Mouse (Mus musculus) kidney, postnatal 0 days (tissue): ENCODE results near the gene Havcr2. TPM values are rescaled to one million over a fixed set of nuclear protein-coding genes. Genes with fewer than 3 reads are reported as not detected.
"Not testable (repeated sequence)": the region's sequence is repeated elsewhere in the genome, so short reads cannot be mapped to it uniquely, and the experiment has no call there.

Experiments used
- ATAC-seq: fragments of 200-750 bp; cut with Nextera tagmentation; replicated peaks from 2 replicates; pipeline ENCODE4 v1.8.0; 2017; ENCODE audit warnings: low read depth, moderate number of reproducible peaks, moderate TSS enrichment, moderate library complexity; ENCODE audit not compliant: low FRiP score
- DNase-seq: peaks from one replicate; pipeline ENCODE4 v3.0.0-alpha.2; 2016; ENCODE audit warnings: low spot score
- H3K27ac ChIP-seq: fragments of 300-500 bp; sonication (generic); 2 replicates; pipeline ENCODE4 v1.5.1; 2014; ENCODE audit warnings: mild to moderate bottlenecking
- H3K27me3 ChIP-seq: fragments of 300-500 bp; sonication (generic); 2 replicates; pipeline ENCODE4 v1.6.1; 2014; ENCODE audit warnings: low read length, mixed read lengths; ENCODE audit not compliant: insufficient read depth
- H3K36me3 ChIP-seq: fragments of 300-500 bp; sonication (generic); 2 replicates; pipeline ENCODE4 v1.6.1; 2014; ENCODE audit warnings: low read length, mixed read lengths; ENCODE audit not compliant: insufficient read depth
- H3K4me1 ChIP-seq: fragments of 300-500 bp; sonication (generic); replicated peaks from 2 replicates; pipeline ENCODE4 v1.6.1; 2014; ENCODE audit warnings: antibody characterized with exemption, low read length, mixed read lengths; ENCODE audit not compliant: insufficient read depth
- H3K4me2 ChIP-seq: fragments of 300-500 bp; sonication (generic); 2 replicates; pipeline ENCODE4 v1.6.1; 2014; ENCODE audit warnings: mild to moderate bottlenecking, low read length, moderate library complexity, mixed read lengths
- H3K4me3 ChIP-seq: fragments of 300-500 bp; sonication (generic); replicated peaks from 2 replicates; pipeline ENCODE4 v1.5.1; 2014; ENCODE audit warnings: low read depth, low read length
- H3K9ac ChIP-seq: fragments of 300-500 bp; sonication (generic); 2 replicates; pipeline ENCODE4 v1.6.1; 2014; ENCODE audit warnings: low read depth, low read length
- H3K9me3 ChIP-seq: fragments of 300-500 bp; sonication (generic); replicated peaks from 2 replicates; pipeline ENCODE4 v1.6.1; 2016; ENCODE audit warnings: low read length, inconsistent platforms, mixed read lengths
- CTCF ChIP-seq: IDR thresholded peaks from 2 replicates; pipeline ENCODE4 v1.5.1; 2016; ENCODE audit warnings: antibody characterized with exemption, low read depth, mild to moderate bottlenecking, moderate library complexity
- WGBS: fragments of 180-500 bp; shearing (Covaris S2); extraction: QIAGEN DNeasy Blood & Tissue Kit; methylation state at CpG from one replicate; pipeline ENCODE4 v1.1.7; 2014; 5-methylcytosine and 5-hydroxymethylcytosine counted together
- polyA plus RNA-seq: library from polyadenylated mRNA; unstranded; fragments of >200 nt; fragmentation: Nextera tagmentation; extraction: Ambion mirVana; gene quantifications from 2 replicates; pipeline ENCODE4 v1.2.1, GENCODE M21; 2015

The Havcr2 gene
- polyA plus RNA-seq, 1 experiment from 2014 or later: 0.11 TPM

GRCm38 (mm10) chr11:46474220-46474619, 19.5 kb downstream of the Havcr2 start:
- DNase-seq: no peak
- no peak overlapping the region for H3K9ac ChIP-seq
- 82% methylated on average over 4 of the region's 4 CpGs for WGBS
- ATAC-seq: no peak
- no peaks in the 10 kb centered on the region for H3K4me1 ChIP-seq
- H3K4me2 ChIP-seq: no peak overlapping the region
- H3K9me3 ChIP-seq: no peaks in the 10 kb centered on the region
- no peaks in the 10 kb centered on the region for H3K27me3 ChIP-seq
- H3K36me3 ChIP-seq: no peaks in the 10 kb centered on the region
- H3K4me3 ChIP-seq: no peak overlapping the region
- TF ChIP-seq CTCF: no peak
- no peak overlapping the region for H3K27ac ChIP-seq

- DNase-seq (no peak), ATAC-seq (no peak)
- Histone ChIP-seq H3K36me3 (no peaks in the 10 kb centered on the region), H3K9ac (no peak overlapping the region), H3K27ac (no peak overlapping the region), H3K9me3 (no peaks in the 10 kb centered on the region), H3K4me1 (no peaks in the 10 kb centered on the region), H3K27me3 (no peaks in the 10 kb centered on the region), H3K4me3 (no peak overlapping the region), H3K4me2 (no peak overlapping the region)
- 84% methylated on average over 9 of the region's 9 CpGs for WGBS
- TF ChIP-seq CTCF: no peak
These were observed 24.6 kb downstream of the Havcr2 start for GRCm38 (mm10) chr11:46479311-46479710.

GRCm38 (mm10) chr11:46480517-46480916, 25.8 kb downstream of the Havcr2 start:
- no peak for DNase-seq
- no peak overlapping the region for H3K4me2 ChIP-seq
- H3K4me3 ChIP-seq: no peak overlapping the region
- no peaks in the 10 kb centered on the region for H3K27me3 ChIP-seq
- no peak for ATAC-seq
- no peak overlapping the region for H3K27ac ChIP-seq
- 58% methylated on average over 7 of the region's 7 CpGs for WGBS
- H3K9ac ChIP-seq: no peak overlapping the region
- H3K4me1 ChIP-seq: no peaks in the 10 kb centered on the region
- H3K9me3 ChIP-seq: no peaks in the 10 kb centered on the region
- TF ChIP-seq CTCF: no peak
- no peaks in the 10 kb centered on the region for H3K36me3 ChIP-seq

GRCm38 (mm10) chr11:46488231-46488630, 33.5 kb downstream of the Havcr2 start:
- Histone ChIP-seq H3K4me1 (no peaks in the 10 kb centered on the region), H3K4me2 (no peak overlapping the region), H3K9ac (no peak overlapping the region), H3K27me3 (no peaks in the 10 kb centered on the region), H3K4me3 (no peak overlapping the region), H3K36me3 (no peaks in the 10 kb centered on the region), H3K27ac (no peak overlapping the region), H3K9me3 (no peaks in the 10 kb centered on the region)
- TF ChIP-seq CTCF: peak; percentile 39; the same call in 1 of the 2 replicates
- ATAC-seq (no peak), DNase-seq (no peak)
- WGBS: 13% methylated on average over 1 of the region's 1 CpGs

- no peak for ATAC-seq
- Histone ChIP-seq H3K9me3 (no peaks in the 10 kb centered on the region), H3K4me1 (no peaks in the 10 kb centered on the region), H3K4me2 (no peak overlapping the region), H3K36me3 (no peaks in the 10 kb centered on the region), H3K27me3 (no peaks in the 10 kb centered on the region), H3K9ac (no peak overlapping the region), H3K27ac (no peak overlapping the region), H3K4me3 (no peak overlapping the region)
- DNase-seq: no peak
- no peak for TF ChIP-seq CTCF
- 76% methylated on average over 2 of the region's 2 CpGs for WGBS
These were observed 33.9 kb downstream of the Havcr2 start for GRCm38 (mm10) chr11:46488650-46489049.

- H3K4me1 ChIP-seq: no peaks in the 10 kb centered on the region
- no peak overlapping the region for H3K9ac ChIP-seq
- DNase-seq (no peak), ATAC-seq (no peak)
- TF ChIP-seq CTCF: no peak
- WGBS: 71% methylated on average over 3 of the region's 3 CpGs
- no peaks in the 10 kb centered on the region for H3K36me3 ChIP-seq
- no peak overlapping the region for H3K27ac ChIP-seq
- no peak overlapping the region for H3K4me2 ChIP-seq
- H3K4me3 ChIP-seq: no peak overlapping the region
- no peaks in the 10 kb centered on the region for H3K27me3 ChIP-seq
- H3K9me3 ChIP-seq: no peaks in the 10 kb centered on the region
These were observed 52.4 kb downstream of the Havcr2 start for GRCm38 (mm10) chr11:46507146-46507545.

GRCm38 (mm10) chr11:46509900-46510299, 55.2 kb downstream of the Havcr2 start:
- 93% methylated on average over 5 of the region's 5 CpGs for WGBS
- Histone ChIP-seq H3K27ac (no peak overlapping the region), H3K9ac (no peak overlapping the region), H3K4me2 (no peak overlapping the region), H3K4me1 (no peaks in the 10 kb centered on the region), H3K27me3 (no peaks in the 10 kb centered on the region), H3K36me3 (no peaks in the 10 kb centered on the region), H3K4me3 (no peak overlapping the region), H3K9me3 (no peaks in the 10 kb centered on the region)
- TF ChIP-seq CTCF: no peak
- no peak for DNase-seq
- no peak for ATAC-seq

GRCm38 (mm10) chr11:46521341-46521740, 66.6 kb downstream of the Havcr2 start:
- not testable (repeated sequence) for DNase-seq, H3K4me3 ChIP-seq, H3K27me3 ChIP-seq, H3K4me1 ChIP-seq, H3K9me3 ChIP-seq, H3K36me3 ChIP-seq, H3K27ac ChIP-seq, H3K9ac ChIP-seq, H3K4me2 ChIP-seq, ATAC-seq
- WGBS: 77% methylated on average over 5 of the region's 5 CpGs
